Mouse (Mus musculus) forebrain, embryonic 12.5 days (tissue): ENCODE measurements at regions not wholly inside any gene's neighbourhood (a gene's known extent, or its start where the extent isn't known, plus 50 kb on each side); places are given as distances from the start of the nearest gene placed in this dataset.

ENCODE experiments used
- ATAC-seq: fragments of 200-750 bp; cut with Nextera tagmentation; 2 replicates; pipeline ENCODE4 v1.8.0; 2017; ENCODE audit warnings: moderate TSS enrichment; ENCODE audit not compliant: low FRiP score
- H3K27ac ChIP-seq: fragments of 300-500 bp; sonication (generic); 2 replicates; pipeline ENCODE4 v1.5.1; 2016; ENCODE audit warnings: mild to moderate bottlenecking
- H3K27me3 ChIP-seq: fragments of 300-500 bp; sonication (generic); 2 replicates; pipeline ENCODE4 v1.6.1; 2016; ENCODE audit warnings: mild to moderate bottlenecking
- H3K36me3 ChIP-seq: fragments of 300-500 bp; sonication (generic); replicated peaks from 2 replicates; pipeline ENCODE4 v1.6.1; 2016; ENCODE audit warnings: mild to moderate bottlenecking
- H3K4me1 ChIP-seq: fragments of 300-500 bp; sonication (generic); 2 replicates; pipeline ENCODE4 v1.6.1; 2016
- H3K4me2 ChIP-seq: fragments of 300-500 bp; sonication (generic); 2 replicates; pipeline ENCODE4 v1.6.1; 2016; ENCODE audit warnings: mild to moderate bottlenecking, moderate library complexity
- H3K4me3 ChIP-seq: fragments of 300-500 bp; sonication (generic); replicated peaks from 2 replicates; pipeline ENCODE4 v1.5.1; 2016; ENCODE audit warnings: mild to moderate bottlenecking
- H3K9ac ChIP-seq: fragments of 300-500 bp; sonication (generic); 2 replicates; pipeline ENCODE4 v1.6.1; 2016; ENCODE audit warnings: mild to moderate bottlenecking
- H3K9me3 ChIP-seq: fragments of 300-500 bp; sonication (generic); 2 replicates; pipeline ENCODE4 v1.6.1; 2016
- WGBS: fragments of 180-500 bp; shearing (Covaris S2); methylation state at CpG from one replicate; pipeline ENCODE4 v1.1.7; 2016; 5-methylcytosine and 5-hydroxymethylcytosine counted together

DNA sequence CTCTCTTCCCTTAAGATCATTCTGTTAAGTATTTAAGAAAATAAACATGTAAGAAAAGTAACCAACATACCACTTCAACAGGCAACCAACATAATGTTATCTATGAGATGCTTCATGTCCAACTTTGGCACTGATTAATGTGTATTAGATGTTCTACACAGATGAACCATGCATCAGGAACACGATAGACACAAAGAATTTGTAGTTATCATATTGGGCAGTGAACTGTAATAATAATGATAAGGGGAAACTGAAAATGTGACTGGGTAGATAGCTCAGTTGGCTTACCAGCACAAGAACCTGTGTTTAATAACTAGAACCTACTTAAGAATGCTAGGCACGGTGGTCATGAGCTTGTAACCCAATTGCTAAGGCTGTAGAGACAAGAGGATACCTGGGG lies 107.0 kb upstream of the Gpr139 start:
- 77% methylated on average over 2 of the region's 2 CpGs for WGBS
- H3K4me1 ChIP-seq = no peaks in the 10 kb centered on the region
- H3K4me2 ChIP-seq = no peak overlapping the region
- no peak overlapping the region for H3K9ac ChIP-seq
- no peaks in the 10 kb centered on the region for H3K9me3 ChIP-seq
- H3K27ac ChIP-seq = no peak overlapping the region
- H3K4me3 ChIP-seq = no peak overlapping the region
- no peaks in the 10 kb centered on the region for H3K36me3 ChIP-seq
- ATAC-seq = no peak
- no peaks in the 10 kb centered on the region for H3K27me3 ChIP-seq

- Histone ChIP-seq H3K36me3 (no peaks in the 10 kb centered on the region), H3K9ac (no peak overlapping the region), H3K9me3 (no peaks in the 10 kb centered on the region), H3K27me3 (no peaks in the 10 kb centered on the region), H3K4me2 (no peak overlapping the region), H3K4me1 (no peaks in the 10 kb centered on the region), H3K4me3 (no peak overlapping the region), H3K27ac (no peak overlapping the region)
- WGBS = 79% methylated on average over 5 of the region's 5 CpGs
- no peak for ATAC-seq
Measured at GRCm38 (mm10) chr7:119285290-119285689, 100.9 kb upstream of the Gpr139 start.

GRCm38 (mm10) chr7:119279896-119280661 lies 95.7 kb upstream of the Gpr139 start:
- Histone ChIP-seq H3K27ac (no peak overlapping the region), H3K4me1 (no peaks in the 10 kb centered on the region; the same call in 1 of the 2 replicates), H3K4me2 (no peak overlapping the region), H3K9me3 (no peaks in the 10 kb centered on the region), H3K27me3 (no peaks in the 10 kb centered on the region), H3K4me3 (no peak overlapping the region), H3K9ac (no peak overlapping the region), H3K36me3 (no peaks in the 10 kb centered on the region)
- 69% methylated on average over 3 of the region's 3 CpGs for WGBS
- no peak for ATAC-seq

DNA sequence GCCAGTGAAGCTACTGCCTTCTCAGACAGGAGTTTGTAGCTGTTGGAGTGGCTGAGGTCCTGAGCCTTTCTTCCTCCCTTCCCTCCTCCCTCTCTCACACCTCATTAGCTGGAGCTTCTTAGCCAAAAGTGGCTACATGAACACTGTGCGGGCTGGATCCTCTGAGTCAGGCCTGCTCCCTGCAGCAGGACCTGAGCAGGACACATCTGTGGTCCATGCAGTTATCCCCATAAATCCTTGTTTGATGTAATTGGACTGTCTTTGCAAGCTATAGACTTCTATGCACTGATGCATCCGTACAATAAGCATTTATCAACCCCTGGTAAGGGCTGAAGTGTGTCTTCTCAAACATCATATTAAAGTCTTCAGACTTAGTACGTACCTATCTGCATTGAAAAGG lies 88.2 kb upstream of the Gpr139 start:
- no peak overlapping the region for H3K9ac ChIP-seq
- WGBS = 76% methylated on average over 3 of the region's 3 CpGs
- H3K36me3 ChIP-seq = no peaks in the 10 kb centered on the region
- H3K27ac ChIP-seq = no peak overlapping the region
- no peak overlapping the region for H3K4me2 ChIP-seq
- no peaks in the 10 kb centered on the region for H3K9me3 ChIP-seq
- no peak overlapping the region for H3K4me3 ChIP-seq
- no peak for ATAC-seq
- H3K4me1 ChIP-seq = 0 out of 2 replicates have a peak, but pooled peaks cover 3% of the 10 kb centered on the region
- no peaks in the 10 kb centered on the region for H3K27me3 ChIP-seq

DNA sequence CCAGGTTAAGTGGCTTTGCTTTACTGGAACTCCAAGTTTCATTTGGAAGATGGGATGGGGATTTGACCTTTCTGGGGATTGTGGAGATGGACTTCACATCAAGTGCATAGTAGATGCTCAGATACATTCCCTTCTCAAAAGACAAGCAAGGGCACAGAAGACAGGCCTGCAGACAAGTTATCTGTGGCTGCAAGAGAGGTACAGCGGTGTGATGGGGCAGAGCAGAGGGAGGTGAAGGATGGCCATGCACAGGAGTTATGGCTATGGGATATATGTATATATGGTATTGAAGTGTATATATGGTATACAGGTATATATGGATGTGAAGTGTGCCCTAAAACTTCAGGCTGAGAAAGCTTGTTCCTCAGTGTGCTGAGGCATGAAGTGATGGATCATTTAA lies 87.0 kb upstream of the Gpr139 start:
- H3K9me3 ChIP-seq = no peaks in the 10 kb centered on the region
- H3K36me3 ChIP-seq = no peaks in the 10 kb centered on the region
- no peak overlapping the region for H3K4me2 ChIP-seq
- H3K4me1 ChIP-seq = 0 out of 2 replicates have a peak, but pooled peaks cover 3% of the 10 kb centered on the region
- no peak for ATAC-seq
- H3K27me3 ChIP-seq = no peaks in the 10 kb centered on the region
- 97% methylated on average over 1 of the region's 1 CpGs for WGBS
- H3K27ac ChIP-seq = no peak overlapping the region
- H3K9ac ChIP-seq = no peak overlapping the region
- H3K4me3 ChIP-seq = no peak overlapping the region

- Histone ChIP-seq H3K9ac (no peak overlapping the region), H3K4me1 (0 out of 2 replicates have a peak, but pooled peaks cover 3% of the 10 kb centered on the region), H3K36me3 (no peaks in the 10 kb centered on the region), H3K9me3 (no peaks in the 10 kb centered on the region), H3K27me3 (no peaks in the 10 kb centered on the region), H3K4me2 (no peak overlapping the region), H3K4me3 (no peak overlapping the region), H3K27ac (no peak overlapping the region)
- ATAC-seq = no peak
- WGBS = 29% methylated on average over 8 of the region's 8 CpGs
Measured at GRCm38 (mm10) chr7:119270826-119271420, 86.5 kb upstream of the Gpr139 start.

GRCm38 (mm10) chr7:119258222-119258621 lies 73.8 kb upstream of the Gpr139 start:
- Histone ChIP-seq H3K9me3 (no peaks in the 10 kb centered on the region), H3K36me3 (no peaks in the 10 kb centered on the region), H3K4me3 (no peak overlapping the region), H3K4me1 (no peaks in the 10 kb centered on the region), H3K27me3 (no peaks in the 10 kb centered on the region), H3K4me2 (no peak overlapping the region), H3K9ac (no peak overlapping the region), H3K27ac (no peak overlapping the region)
- ATAC-seq = no peak
- 89% methylated on average over 3 of the region's 3 CpGs for WGBS

DNA sequence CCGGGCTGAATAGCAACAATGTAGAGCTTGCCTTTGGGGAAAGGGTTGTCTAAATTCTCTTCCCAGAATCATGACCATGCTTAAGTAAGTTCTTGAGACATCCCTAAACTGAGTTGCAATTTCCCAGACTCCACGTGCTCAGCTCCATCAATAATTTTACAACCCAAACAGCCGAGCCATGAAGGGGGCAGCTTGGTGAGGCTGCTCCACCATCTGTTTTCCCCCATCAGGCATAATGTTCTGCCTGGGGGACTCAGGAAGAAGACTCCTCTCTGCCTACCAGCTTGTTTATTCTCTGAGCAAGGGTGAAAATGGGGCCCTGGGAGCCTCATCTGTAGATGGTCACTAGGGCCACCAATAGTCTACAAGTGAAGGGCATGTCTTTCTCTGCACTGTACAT lies 72.5 kb upstream of the Gpr139 start:
- Histone ChIP-seq H3K4me1 (no peaks in the 10 kb centered on the region), H3K4me3 (no peak overlapping the region), H3K27me3 (no peaks in the 10 kb centered on the region), H3K9ac (no peak overlapping the region), H3K36me3 (no peaks in the 10 kb centered on the region), H3K9me3 (no peaks in the 10 kb centered on the region), H3K27ac (no peak overlapping the region), H3K4me2 (no peak overlapping the region)
- 90% methylated on average over 3 of the region's 3 CpGs for WGBS
- no peak for ATAC-seq

DNA sequence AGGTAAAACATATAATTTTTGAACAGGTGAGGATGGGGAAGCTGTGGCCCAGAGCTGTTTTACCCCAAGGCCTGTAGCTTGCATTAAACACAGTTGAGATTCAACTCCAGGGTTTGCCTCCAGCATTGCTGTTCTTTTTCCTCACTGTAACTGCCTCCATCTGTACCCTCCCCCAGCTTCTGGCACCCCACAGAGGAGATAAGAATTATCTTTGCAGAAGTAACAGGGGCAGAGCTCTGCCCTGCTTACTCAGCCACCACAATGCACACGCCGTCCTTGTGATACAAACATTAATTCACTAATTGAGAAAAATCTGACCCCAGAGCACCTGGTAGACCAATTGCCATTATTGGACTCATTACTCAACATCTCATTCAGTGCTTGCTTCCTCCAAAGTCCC lies 68.3 kb upstream of the Gpr139 start:
- ATAC-seq = no peak
- H3K4me3 ChIP-seq = no peak overlapping the region
- no peaks in the 10 kb centered on the region for H3K27me3 ChIP-seq
- H3K9me3 ChIP-seq = no peaks in the 10 kb centered on the region
- H3K27ac ChIP-seq = no peak overlapping the region
- WGBS = 85% methylated on average over 2 of the region's 2 CpGs
- H3K9ac ChIP-seq = no peak overlapping the region
- no peaks in the 10 kb centered on the region for H3K36me3 ChIP-seq
- no peak overlapping the region for H3K4me2 ChIP-seq
- no peaks in the 10 kb centered on the region for H3K4me1 ChIP-seq

DNA sequence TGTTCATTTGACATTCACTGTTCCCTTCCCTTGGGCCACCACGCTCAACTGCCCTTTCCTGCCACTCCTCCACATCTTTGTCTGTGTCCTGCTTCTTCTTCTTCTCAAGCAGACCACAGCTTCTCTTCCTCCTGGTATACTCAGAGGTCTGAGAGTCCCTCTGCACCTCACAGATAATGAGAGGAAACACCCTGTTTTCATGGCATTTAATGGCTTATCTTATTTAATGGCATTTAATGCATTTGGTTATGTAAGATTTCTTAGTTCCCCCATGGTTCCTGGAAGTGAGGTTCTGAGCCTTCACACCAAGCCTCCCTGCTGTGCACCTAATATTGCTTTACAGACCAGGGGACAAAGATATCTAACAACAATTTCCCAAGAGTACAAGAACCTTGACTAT lies 67.3 kb upstream of the Gpr139 start:
- Histone ChIP-seq H3K27me3 (no peaks in the 10 kb centered on the region), H3K4me2 (no peak overlapping the region), H3K4me3 (no peak overlapping the region), H3K27ac (no peak overlapping the region), H3K9me3 (no peaks in the 10 kb centered on the region), H3K36me3 (no peaks in the 10 kb centered on the region), H3K9ac (no peak overlapping the region), H3K4me1 (no peaks in the 10 kb centered on the region)
- 80% methylated on average over 1 of the region's 1 CpGs for WGBS
- no peak for ATAC-seq

DNA sequence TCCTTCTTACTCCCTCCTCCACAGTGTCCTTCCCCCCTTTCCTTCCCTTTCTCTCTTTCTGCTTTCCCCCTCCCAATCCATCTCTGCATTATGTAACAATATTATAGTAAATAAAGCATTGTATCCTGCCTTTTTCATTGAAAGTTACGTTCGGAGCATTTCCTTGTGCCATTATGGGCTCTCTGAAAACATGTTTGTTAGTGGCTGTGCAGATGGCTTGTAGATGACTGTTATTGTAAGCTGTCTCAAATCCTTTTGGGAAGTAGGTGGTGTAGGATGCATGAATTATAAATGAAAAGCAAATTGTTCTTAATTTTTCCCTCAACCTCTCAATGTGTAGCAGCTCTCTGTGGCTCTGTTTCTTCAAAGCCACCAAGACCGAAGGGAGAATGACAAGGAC lies 66.0 kb upstream of the Gpr139 start:
- H3K9ac ChIP-seq = no peak overlapping the region
- no peaks in the 10 kb centered on the region for H3K27me3 ChIP-seq
- H3K9me3 ChIP-seq = no peaks in the 10 kb centered on the region
- ATAC-seq = no peak
- H3K4me3 ChIP-seq = no peak overlapping the region
- no peaks in the 10 kb centered on the region for H3K4me1 ChIP-seq
- no peak overlapping the region for H3K4me2 ChIP-seq
- 91% methylated on average over 3 of the region's 3 CpGs for WGBS
- H3K36me3 ChIP-seq = no peaks in the 10 kb centered on the region
- no peak overlapping the region for H3K27ac ChIP-seq

DNA sequence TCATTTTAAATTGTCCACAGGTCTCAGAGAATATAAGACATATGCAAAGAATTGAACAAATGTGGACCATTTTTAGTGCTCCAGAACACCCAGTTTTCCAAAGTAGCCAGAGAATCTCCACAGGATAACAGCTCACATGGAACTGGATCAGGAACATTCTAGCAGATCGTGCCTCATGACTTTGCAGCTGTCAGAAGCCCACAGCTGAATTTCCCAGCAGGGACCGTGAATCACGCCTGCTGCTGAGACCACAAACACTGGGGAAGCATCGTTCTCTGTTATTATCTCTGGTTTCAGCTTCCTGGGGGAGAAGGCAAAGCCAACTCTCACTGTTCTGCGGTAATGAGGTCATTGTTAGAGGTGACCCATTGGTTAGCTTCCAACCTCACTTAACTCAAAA lies 60.4 kb upstream of the Gpr139 start:
- H3K27me3 ChIP-seq = no peaks in the 10 kb centered on the region
- H3K4me3 ChIP-seq = no peak overlapping the region
- no peak overlapping the region for H3K9ac ChIP-seq
- H3K27ac ChIP-seq = no peak overlapping the region
- no peaks in the 10 kb centered on the region for H3K36me3 ChIP-seq
- WGBS = 83% methylated on average over 5 of the region's 5 CpGs
- ATAC-seq = no peak
- no peak overlapping the region for H3K4me2 ChIP-seq
- H3K4me1 ChIP-seq = no peaks in the 10 kb centered on the region
- H3K9me3 ChIP-seq = no peaks in the 10 kb centered on the region

DNA sequence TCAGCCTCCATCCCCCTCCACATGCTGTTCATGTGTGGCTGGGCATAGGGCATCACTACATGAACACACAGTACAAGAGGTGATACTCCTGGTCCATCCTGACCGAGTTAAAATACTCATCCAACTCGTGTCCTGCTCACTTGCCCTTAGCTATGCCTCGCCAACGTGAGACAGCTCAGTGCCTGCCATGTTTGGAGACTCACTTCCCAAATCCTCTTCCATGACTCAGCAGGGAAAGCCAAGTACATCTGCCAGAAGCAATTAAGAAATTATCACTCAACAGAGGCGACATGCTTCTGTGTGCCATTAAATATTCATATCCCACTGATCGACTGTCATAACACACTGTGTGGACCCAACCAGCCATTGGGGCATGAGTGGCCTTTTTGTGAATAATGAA lies 51.9 kb upstream of the Gpr139 start:
- WGBS = 83% methylated on average over 6 of the region's 6 CpGs
- no peak overlapping the region for H3K9ac ChIP-seq
- H3K9me3 ChIP-seq = no peaks in the 10 kb centered on the region
- 0 out of 2 replicates have a peak, but pooled peaks cover 6% of the 10 kb centered on the region for H3K27me3 ChIP-seq
- H3K4me3 ChIP-seq = no peak overlapping the region
- H3K4me1 ChIP-seq = no peaks in the 10 kb centered on the region
- H3K27ac ChIP-seq = no peak overlapping the region
- no peaks in the 10 kb centered on the region for H3K36me3 ChIP-seq
- H3K4me2 ChIP-seq = no peak overlapping the region
- no peak for ATAC-seq
